Mouse (Mus musculus) myocyte (in vitro differentiated cells): ENCODE data around the gene Trim41.

Experiments used
- E2F4 ChIP-seq: IDR thresholded peaks from one replicate; pipeline ENCODE4 v1.6.1; 2011; ENCODE audit warnings: mild to moderate bottlenecking, control low read depth, moderate library complexity; ENCODE audit not compliant: insufficient read depth
- MAX ChIP-seq: IDR thresholded peaks from one replicate; pipeline ENCODE4 v1.6.1; 2011; ENCODE audit warnings: low read depth, mild to moderate bottlenecking, control low read depth
- MYOD1 ChIP-seq, 3 experiments: IDR thresholded peaks; one replicate each; pipeline ENCODE4 v1.6.1; 2011; ENCODE audit warnings: control low read depth in 2 of 3, low read depth in 2 of 3, mild to moderate bottlenecking in 2 of 3, moderate library complexity in 1 of 3; ENCODE audit not compliant: insufficient read length in 2 of 3, control insufficient read depth in 1 of 3
- MYOG ChIP-seq, 3 experiments: IDR thresholded peaks; one replicate each; pipeline ENCODE4 v1.6.1; 2011; ENCODE audit warnings: control low read depth in 2 of 3, low read depth in 2 of 3, mild to moderate bottlenecking in 2 of 3; ENCODE audit not compliant: insufficient read length in 2 of 3, control insufficient read depth in 1 of 3, insufficient read depth in 1 of 3
- POLR2A ChIP-seq: IDR thresholded peaks from one replicate; pipeline ENCODE4 v1.6.1; 2011; ENCODE audit warnings: low read depth, mild to moderate bottlenecking, control low read depth, moderate library complexity; ENCODE audit not compliant: insufficient read length
- POLR2AphosphoS2 ChIP-seq: IDR thresholded peaks from one replicate; pipeline ENCODE4 v1.6.1; 2011; ENCODE audit warnings: low read depth, control low read depth; ENCODE audit not compliant: insufficient read length
- TCF12 ChIP-seq: IDR thresholded peaks from one replicate; pipeline ENCODE4 v1.6.1; 2011; ENCODE audit warnings: mild to moderate bottlenecking, control low read depth; ENCODE audit not compliant: poor library complexity, insufficient read depth, severe bottlenecking
- USF1 ChIP-seq: IDR thresholded peaks from one replicate; pipeline ENCODE4 v1.6.1; 2011; ENCODE audit warnings: low read depth, mild to moderate bottlenecking, control low read depth, moderate library complexity

DNA sequence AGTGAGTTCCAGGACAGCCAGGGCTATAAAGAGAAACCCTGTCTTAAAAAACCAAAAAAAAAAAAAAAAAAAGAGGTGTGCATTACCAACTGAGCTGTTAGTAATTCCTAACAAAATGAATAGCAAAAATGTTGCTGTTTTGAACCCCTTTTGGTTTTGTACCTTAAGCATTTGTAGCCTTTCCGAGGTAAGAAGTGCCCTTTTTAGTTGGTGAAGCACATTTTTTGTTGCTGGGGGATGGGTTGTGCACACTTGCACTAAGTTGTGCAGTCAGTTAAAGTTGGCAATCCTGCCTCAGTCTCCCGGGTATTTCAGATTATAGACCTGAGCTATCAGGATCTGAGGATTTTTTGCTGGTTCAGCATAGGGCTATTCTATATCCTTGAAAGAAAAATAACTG lies 12.2 kb downstream of the Trim41 start:
- TF ChIP-seq USF1 (no peak), MAX (no peak), E2F4 (no peak), POLR2A (no peak), POLR2AphosphoS2 (no peak), MYOG (IDR thresholded peaks at IDR 0.05; ENCODE audit: control insufficient read depth in 1 of 3, insufficient read depth in 1 of 3, insufficient read length in 2 of 3, low read depth in 2 of 3) (no peak), TCF12 (no peak), MYOD1 (IDR thresholded peaks at IDR 0.05; ENCODE audit: control insufficient read depth in 1 of 3, insufficient read length in 2 of 3, low read depth in 2 of 3) (no peak)
